Mouse (Mus musculus): Measurements from ENCODE around the gene Nup62. TPM values are rescaled to one million over a fixed set of nuclear protein-coding genes. Genes with fewer than 3 reads are reported as not detected.

Nup62 gene
- total and polyA plus RNA-seq, 3 experiments: 27.1 to 36.0 (median 28.0) TPM

DNA sequence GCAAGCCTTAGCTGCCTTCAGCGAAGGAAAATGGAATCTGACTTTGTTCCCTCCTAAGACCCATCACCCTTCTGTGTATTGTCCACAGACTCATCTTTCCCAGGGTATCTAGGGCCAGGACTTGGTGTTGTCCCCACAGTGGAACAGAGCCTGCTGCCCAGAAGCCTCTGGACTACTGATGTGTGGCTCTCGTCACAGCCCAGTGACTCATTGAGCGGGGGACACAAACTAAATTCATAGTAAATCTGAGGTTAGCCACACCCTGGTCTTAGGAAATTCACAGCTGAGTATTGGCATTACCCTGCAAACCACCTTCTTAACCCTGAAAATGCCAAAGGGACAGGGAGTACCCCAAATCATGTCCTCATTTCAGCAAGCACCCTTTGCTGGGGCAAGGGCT lies 10.9 kb downstream of the Nup62 start:
- H3K36me3 ChIP-seq (ENCODE audit: control insufficient read depth, insufficient read depth, low read length): no peaks in the 10 kb centered on the region
- no peak overlapping the region for H3K9ac ChIP-seq (ENCODE audit: low read depth, low read length)
- H3K79me2 ChIP-seq (replicated peaks; ENCODE audit: control insufficient read depth, insufficient read depth, low read length): peaks cover 1% of the 10 kb centered on the region
- peaks cover 5% of the 10 kb centered on the region; the same call in 1 of the 2 replicates for H3K4me1 ChIP-seq (ENCODE audit: control insufficient read depth, insufficient read depth, low read length)
- intact Hi-C loops (cut with DNase I): no loop called here
- H3K27me3 ChIP-seq (ENCODE audit: control insufficient read depth, insufficient read depth, low read length): no peaks in the 10 kb centered on the region
- 77% methylated on average over 3 of the region's 3 CpGs for WGBS
- DNase-seq: no peak
- no peak overlapping the region for H3K4me3 ChIP-seq
- no peak for TF ChIP-seq CTCF (IDR thresholded peaks at IDR 0.05)
- TF ChIP-seq POLR2A (IDR thresholded peaks at IDR 0.05; ENCODE audit: insufficient read depth, low read depth, low read length): no peak
- TF ChIP-seq EP300 (IDR thresholded peaks at IDR 0.05; ENCODE audit: insufficient read depth, low read depth, low read length): no peak
- no peak overlapping the region for H3K27ac ChIP-seq

GRCm38 (mm10) chr7:44828706-44829105 lies 12.8 kb downstream of the Nup62 start:
- Histone ChIP-seq H3K79me2 (replicated peaks; ENCODE audit: control insufficient read depth, insufficient read depth, low read length) (peaks cover 1% of the 10 kb centered on the region), H3K9ac (ENCODE audit: low read depth, low read length) (no peak overlapping the region), H3K4me3 (no peak overlapping the region), H3K27me3 (ENCODE audit: control insufficient read depth, insufficient read depth, low read length) (no peaks in the 10 kb centered on the region), H3K27ac (no peak overlapping the region), H3K36me3 (ENCODE audit: control insufficient read depth, insufficient read depth, low read length) (no peaks in the 10 kb centered on the region), H3K4me1 (ENCODE audit: control insufficient read depth, insufficient read depth, low read length) (peaks cover 5% of the 10 kb centered on the region; the same call in 1 of the 2 replicates)
- TF ChIP-seq EP300 (IDR thresholded peaks at IDR 0.05; ENCODE audit: insufficient read depth, low read depth, low read length): no peak
- TF ChIP-seq CTCF (IDR thresholded peaks at IDR 0.05): no peak
- no peak for TF ChIP-seq POLR2A (IDR thresholded peaks at IDR 0.05; ENCODE audit: insufficient read depth, low read depth, low read length)
- intact Hi-C loops (cut with DNase I): no loop called here
- DNase-seq: no peak
- 59% methylated on average over 5 of the region's 5 CpGs for WGBS

DNA sequence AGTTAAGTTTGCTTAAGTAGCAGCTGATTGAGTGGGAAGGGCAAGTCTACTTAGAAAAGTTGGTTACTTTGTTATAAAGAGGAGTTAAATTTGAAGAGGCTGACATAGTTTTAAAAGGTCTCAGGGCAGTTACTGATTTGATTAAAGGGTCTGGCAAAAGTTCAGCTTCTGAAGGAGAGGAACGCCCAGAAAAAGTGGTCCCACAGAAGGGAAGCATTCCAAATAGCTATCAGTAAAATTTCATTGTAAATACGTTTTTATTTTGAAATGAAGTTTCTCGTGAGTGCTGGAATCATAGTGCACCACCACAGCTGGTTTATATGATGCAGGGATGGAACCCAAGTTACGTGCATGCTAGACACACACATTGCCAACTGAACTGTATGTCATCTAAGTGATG lies 16.9 kb downstream of the Nup62 start:
- H3K27me3 ChIP-seq (ENCODE audit: control insufficient read depth, insufficient read depth, low read length): no peaks in the 10 kb centered on the region
- H3K36me3 ChIP-seq (ENCODE audit: control insufficient read depth, insufficient read depth, low read length): no peaks in the 10 kb centered on the region
- no peak for DNase-seq
- intact Hi-C loops (cut with DNase I): no loop called here
- H3K4me1 ChIP-seq (ENCODE audit: control insufficient read depth, insufficient read depth, low read length): peaks cover 8% of the 10 kb centered on the region
- no peak overlapping the region for H3K27ac ChIP-seq
- TF ChIP-seq EP300 (IDR thresholded peaks at IDR 0.05; ENCODE audit: insufficient read depth, low read depth, low read length): no peak
- no peak for TF ChIP-seq POLR2A (IDR thresholded peaks at IDR 0.05; ENCODE audit: insufficient read depth, low read depth, low read length)
- TF ChIP-seq CTCF (IDR thresholded peaks at IDR 0.05): no peak
- WGBS: 62% methylated on average over 4 of the region's 4 CpGs
- no peak overlapping the region for H3K9ac ChIP-seq (ENCODE audit: low read depth, low read length)
- 0 out of 2 replicates have a peak, but pooled peaks cover under 1% of the 10 kb centered on the region for H3K79me2 ChIP-seq (replicated peaks; ENCODE audit: control insufficient read depth, insufficient read depth, low read length)
- H3K4me3 ChIP-seq: no peak overlapping the region

GRCm38 (mm10) chr7:44835373-44836015 lies 19.6 kb downstream of the Nup62 start:
- Histone ChIP-seq H3K27me3 (ENCODE audit: control insufficient read depth, insufficient read depth, low read length) (no peaks in the 10 kb centered on the region), H3K36me3 (ENCODE audit: control insufficient read depth, insufficient read depth, low read length) (no peaks in the 10 kb centered on the region), H3K4me1 (ENCODE audit: control insufficient read depth, insufficient read depth, low read length) (peaks cover 10% of the 10 kb centered on the region), H3K4me3 (no peak overlapping the region), H3K9ac (ENCODE audit: low read depth, low read length) (no peak overlapping the region), H3K27ac (no peak overlapping the region), H3K79me2 (replicated peaks; ENCODE audit: control insufficient read depth, insufficient read depth, low read length) (no peaks in the 10 kb centered on the region)
- no peak for TF ChIP-seq CTCF (IDR thresholded peaks at IDR 0.05)
- TF ChIP-seq POLR2A (IDR thresholded peaks at IDR 0.05; ENCODE audit: insufficient read depth, low read depth, low read length): no peak
- TF ChIP-seq EP300 (IDR thresholded peaks at IDR 0.05; ENCODE audit: insufficient read depth, low read depth, low read length): no peak
- intact Hi-C loops (cut with DNase I): no loop called here
- DNase-seq: no peak
- 60% methylated on average over 1 of the region's 1 CpGs for WGBS

DNA sequence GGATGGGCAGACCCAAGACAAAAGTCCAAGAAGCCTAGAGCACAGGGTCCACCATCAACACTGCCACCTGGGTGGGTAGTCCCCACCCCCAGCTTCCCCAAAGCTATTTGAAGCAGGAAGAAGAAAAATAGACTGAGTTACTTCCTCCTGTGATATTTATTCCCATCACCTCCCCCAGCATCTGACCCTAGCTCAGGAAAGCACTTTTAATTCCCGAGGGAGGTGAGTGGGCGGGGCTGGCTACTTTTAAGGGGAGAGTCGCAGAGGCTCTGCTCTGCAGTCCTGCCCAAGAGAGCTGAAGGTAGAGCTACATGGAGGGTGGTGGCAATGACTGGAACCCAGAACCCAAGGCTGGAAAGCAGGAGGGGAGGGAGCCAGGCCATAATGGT lies 20.1 kb downstream of the Nup62 start:
- Histone ChIP-seq H3K79me2 (replicated peaks; ENCODE audit: control insufficient read depth, insufficient read depth, low read length) (no peaks in the 10 kb centered on the region), H3K27me3 (ENCODE audit: control insufficient read depth, insufficient read depth, low read length) (no peaks in the 10 kb centered on the region), H3K4me3 (no peak overlapping the region), H3K36me3 (ENCODE audit: control insufficient read depth, insufficient read depth, low read length) (no peaks in the 10 kb centered on the region), H3K4me1 (ENCODE audit: control insufficient read depth, insufficient read depth, low read length) (peaks cover 10% of the 10 kb centered on the region), H3K27ac (no peak overlapping the region; the same call in 1 of the 2 replicates), H3K9ac (ENCODE audit: low read depth, low read length) (no peak overlapping the region; the same call in 1 of the 2 replicates)
- no peak for TF ChIP-seq EP300 (IDR thresholded peaks at IDR 0.05; ENCODE audit: insufficient read depth, low read depth, low read length)
- 0 out of 2 replicates have a peak, but pooled peaks have one; percentile 23 for TF ChIP-seq POLR2A (IDR thresholded peaks at IDR 0.05; ENCODE audit: insufficient read depth, low read depth, low read length)
- intact Hi-C loops (cut with DNase I): no loop called here
- peak in 1 of 2 experiments; percentile 59 for DNase-seq
- WGBS: 20% methylated on average over 3 of the region's 3 CpGs

DNA sequence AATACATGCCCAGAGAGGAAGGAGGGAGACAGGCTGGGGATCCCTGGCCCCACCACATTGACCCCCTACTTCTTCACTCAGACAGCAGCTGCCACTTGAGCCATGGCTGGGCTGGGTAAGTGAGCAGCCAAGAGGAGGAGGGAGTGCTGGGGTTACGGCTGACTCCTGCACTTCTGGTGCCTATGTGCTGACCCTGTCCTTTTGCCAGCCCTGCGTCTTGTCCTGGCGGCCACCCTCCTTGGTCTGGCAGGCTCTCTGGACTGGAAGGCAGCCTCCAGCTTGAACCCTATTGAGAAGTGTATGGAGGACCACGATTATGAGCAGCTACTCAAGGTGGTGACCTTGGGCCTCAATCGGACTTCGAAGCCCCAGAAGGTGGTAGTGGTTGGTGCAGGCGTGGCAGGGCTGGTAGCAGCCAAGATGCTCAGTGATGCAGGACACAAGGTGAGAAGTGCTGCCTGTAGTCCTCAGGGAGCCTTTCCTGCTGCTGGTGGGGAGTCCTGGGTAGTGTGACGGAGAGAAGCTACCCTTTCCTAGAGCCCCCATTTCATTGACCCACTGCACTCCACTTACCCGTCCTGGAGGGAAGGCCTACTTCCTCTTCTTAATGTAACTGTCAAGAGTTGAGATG lies 20.6 kb downstream of the Nup62 start:
- intact Hi-C loops (cut with DNase I): no loop called here
- WGBS: 71% methylated on average over 9 of the region's 9 CpGs
- Histone ChIP-seq H3K27ac (peak overlapping the region; percentile 3; the same call in 1 of the 2 replicates), H3K36me3 (ENCODE audit: control insufficient read depth, insufficient read depth, low read length) (no peaks in the 10 kb centered on the region), H3K27me3 (ENCODE audit: control insufficient read depth, insufficient read depth, low read length) (no peaks in the 10 kb centered on the region), H3K79me2 (replicated peaks; ENCODE audit: control insufficient read depth, insufficient read depth, low read length) (no peaks in the 10 kb centered on the region), H3K9ac (ENCODE audit: low read depth, low read length) (peak overlapping the region; percentile 27), H3K4me3 (no peak overlapping the region), H3K4me1 (ENCODE audit: control insufficient read depth, insufficient read depth, low read length) (peaks cover 10% of the 10 kb centered on the region)
- TF ChIP-seq CTCF (IDR thresholded peaks at IDR 0.05): no peak
- TF ChIP-seq EP300 (IDR thresholded peaks at IDR 0.05; ENCODE audit: insufficient read depth, low read depth, low read length): no peak
- no peak for DNase-seq

Measured in heart, adult 2 months (tissue).